Mouse (Mus musculus): ENCODE measurements around the gene Nrsn2. TPM values are rescaled to one million over a fixed set of nuclear protein-coding genes. Genes with fewer than 3 reads are reported as not detected.

Nrsn2 gene
- total and polyA plus RNA-seq, 3 experiments, result not detected

GRCm38 (mm10) chr2:152330858-152331423, 45.5 kb downstream of the Nrsn2 start:
- ATAC-seq (ENCODE audit: extremely low read depth, insufficient number of reproducible peaks, low FRiP score, poor library complexity, severe bottlenecking), result no peak
- Histone ChIP-seq H3K4me1 (ENCODE audit: insufficient read depth, low read depth, low read length) (peaks cover 75% of the 10 kb centered on the region), H3K9me3 (replicated peaks) (no peaks in the 10 kb centered on the region), H3K27me3 (ENCODE audit: insufficient read depth, low read length) (no peaks in the 10 kb centered on the region), H3K36me3 (replicated peaks) (peaks cover 53% of the 10 kb centered on the region), H3K4me3 (ENCODE audit: low read depth, low read length) (peak overlapping the region; percentile 91)
- DNase-seq (ENCODE audit: low spot score), result no peak
- TF ChIP-seq GATA2 (IDR thresholded peaks at IDR 0.05; ENCODE audit: borderline replicate concordance, low read depth, low read length) (no peak), TAL1 (conservative IDR thresholded peaks at IDR 0.05; ENCODE audit: low read depth, low read length) (no peak), POLR2AphosphoS5 (IDR thresholded peaks at IDR 0.05; ENCODE audit: insufficient replicate concordance, low read depth, low read length) (no peak), GATA1 (IDR thresholded peaks at IDR 0.05; ENCODE audit: borderline replicate concordance, low read length) (no peak), CTCF (IDR thresholded peaks at IDR 0.05; ENCODE audit: low read depth, low read length) (no peak)

DNA sequence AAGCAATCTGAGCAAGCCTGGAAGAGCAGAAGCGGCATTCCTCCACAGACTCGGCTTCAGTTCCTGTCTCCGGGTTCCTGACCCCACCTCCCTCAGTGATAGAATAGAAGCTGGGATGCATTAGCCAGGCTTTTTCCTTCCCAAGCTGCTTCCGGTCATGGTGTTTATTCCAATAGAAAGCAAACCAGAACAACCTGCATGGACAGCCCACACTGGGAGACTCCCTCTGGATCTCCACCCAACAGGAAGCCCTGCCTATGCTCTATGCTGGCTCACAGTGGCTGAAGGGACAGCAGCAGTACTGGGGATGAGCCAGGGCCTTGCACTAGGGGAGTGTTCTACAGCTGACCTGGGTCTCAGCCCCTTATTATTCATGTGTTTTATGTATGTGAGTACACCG, 48.5 kb downstream of the Nrsn2 start:
- no peaks in the 10 kb centered on the region for H3K27me3 ChIP-seq (ENCODE audit: insufficient read depth, low read length)
- H3K4me1 ChIP-seq (ENCODE audit: insufficient read depth, low read depth, low read length), result peaks cover 66% of the 10 kb centered on the region
- no peak for DNase-seq (ENCODE audit: low spot score)
- ATAC-seq (ENCODE audit: extremely low read depth, insufficient number of reproducible peaks, low FRiP score, poor library complexity, severe bottlenecking), result no peak
- no peaks in the 10 kb centered on the region for H3K9me3 ChIP-seq (replicated peaks)
- H3K36me3 ChIP-seq (replicated peaks), result peaks cover 81% of the 10 kb centered on the region
- H3K4me3 ChIP-seq (ENCODE audit: low read depth, low read length), result no peak overlapping the region
- TF ChIP-seq GATA1 (IDR thresholded peaks at IDR 0.05; ENCODE audit: borderline replicate concordance, low read length), result no peak
- TF ChIP-seq TAL1 (conservative IDR thresholded peaks at IDR 0.05; ENCODE audit: low read depth, low read length), result no peak
- TF ChIP-seq CTCF (IDR thresholded peaks at IDR 0.05; ENCODE audit: low read depth, low read length), result no peak
- TF ChIP-seq POLR2AphosphoS5 (IDR thresholded peaks at IDR 0.05; ENCODE audit: insufficient replicate concordance, low read depth, low read length), result no peak
- TF ChIP-seq GATA2 (IDR thresholded peaks at IDR 0.05; ENCODE audit: borderline replicate concordance, low read depth, low read length), result no peak

- peaks cover 94% of the 10 kb centered on the region for H3K36me3 ChIP-seq (replicated peaks)
- H3K9me3 ChIP-seq (replicated peaks), result no peaks in the 10 kb centered on the region
- no peaks in the 10 kb centered on the region for H3K27me3 ChIP-seq (ENCODE audit: insufficient read depth, low read length)
- no peak overlapping the region for H3K4me3 ChIP-seq (ENCODE audit: low read depth, low read length)
- ATAC-seq (ENCODE audit: extremely low read depth, insufficient number of reproducible peaks, low FRiP score, poor library complexity, severe bottlenecking) (no peak), DNase-seq (ENCODE audit: low spot score) (no peak)
- TF ChIP-seq GATA1 (IDR thresholded peaks at IDR 0.05; ENCODE audit: borderline replicate concordance, low read length) (no peak), TAL1 (conservative IDR thresholded peaks at IDR 0.05; ENCODE audit: low read depth, low read length) (no peak), CTCF (IDR thresholded peaks at IDR 0.05; ENCODE audit: low read depth, low read length) (no peak), POLR2AphosphoS5 (IDR thresholded peaks at IDR 0.05; ENCODE audit: insufficient replicate concordance, low read depth, low read length) (no peak), GATA2 (IDR thresholded peaks at IDR 0.05; ENCODE audit: borderline replicate concordance, low read depth, low read length) (no peak)
- peaks cover 67% of the 10 kb centered on the region for H3K4me1 ChIP-seq (ENCODE audit: insufficient read depth, low read depth, low read length)
Observed at GRCm38 (mm10) chr2:152326654-152327053, 49.8 kb downstream of the Nrsn2 start.

GRCm38 (mm10) chr2:152326157-152326556, 50.3 kb downstream of the Nrsn2 start:
- Histone ChIP-seq H3K9me3 (replicated peaks) (no peaks in the 10 kb centered on the region), H3K36me3 (replicated peaks) (peaks cover 99% of the 10 kb centered on the region), H3K4me1 (ENCODE audit: insufficient read depth, low read depth, low read length) (peaks cover 68% of the 10 kb centered on the region), H3K4me3 (ENCODE audit: low read depth, low read length) (no peak overlapping the region), H3K27me3 (ENCODE audit: insufficient read depth, low read length) (no peaks in the 10 kb centered on the region)
- DNase-seq (ENCODE audit: low spot score), result no peak
- no peak for ATAC-seq (ENCODE audit: extremely low read depth, insufficient number of reproducible peaks, low FRiP score, poor library complexity, severe bottlenecking)
- TF ChIP-seq GATA1 (IDR thresholded peaks at IDR 0.05; ENCODE audit: borderline replicate concordance, low read length) (no peak), POLR2AphosphoS5 (IDR thresholded peaks at IDR 0.05; ENCODE audit: insufficient replicate concordance, low read depth, low read length) (no peak), GATA2 (IDR thresholded peaks at IDR 0.05; ENCODE audit: borderline replicate concordance, low read depth, low read length) (no peak)

GRCm38 (mm10) chr2:152324842-152325241, 51.6 kb downstream of the Nrsn2 start:
- Histone ChIP-seq H3K36me3 (replicated peaks) (peaks cover 99% of the 10 kb centered on the region), H3K4me3 (ENCODE audit: low read depth, low read length) (no peak overlapping the region), H3K4me1 (ENCODE audit: insufficient read depth, low read depth, low read length) (peaks cover 55% of the 10 kb centered on the region), H3K27me3 (ENCODE audit: insufficient read depth, low read length) (no peaks in the 10 kb centered on the region), H3K9me3 (replicated peaks) (no peaks in the 10 kb centered on the region)
- no peak for ATAC-seq (ENCODE audit: extremely low read depth, insufficient number of reproducible peaks, low FRiP score, poor library complexity, severe bottlenecking)
- no peak for DNase-seq (ENCODE audit: low spot score)
- TF ChIP-seq GATA1 (IDR thresholded peaks at IDR 0.05; ENCODE audit: borderline replicate concordance, low read length) (no peak), CTCF (IDR thresholded peaks at IDR 0.05; ENCODE audit: low read depth, low read length) (no peak), TAL1 (conservative IDR thresholded peaks at IDR 0.05; ENCODE audit: low read depth, low read length) (no peak), GATA2 (IDR thresholded peaks at IDR 0.05; ENCODE audit: borderline replicate concordance, low read depth, low read length) (no peak), POLR2AphosphoS5 (IDR thresholded peaks at IDR 0.05; ENCODE audit: insufficient replicate concordance, low read depth, low read length) (no peak)

DNA sequence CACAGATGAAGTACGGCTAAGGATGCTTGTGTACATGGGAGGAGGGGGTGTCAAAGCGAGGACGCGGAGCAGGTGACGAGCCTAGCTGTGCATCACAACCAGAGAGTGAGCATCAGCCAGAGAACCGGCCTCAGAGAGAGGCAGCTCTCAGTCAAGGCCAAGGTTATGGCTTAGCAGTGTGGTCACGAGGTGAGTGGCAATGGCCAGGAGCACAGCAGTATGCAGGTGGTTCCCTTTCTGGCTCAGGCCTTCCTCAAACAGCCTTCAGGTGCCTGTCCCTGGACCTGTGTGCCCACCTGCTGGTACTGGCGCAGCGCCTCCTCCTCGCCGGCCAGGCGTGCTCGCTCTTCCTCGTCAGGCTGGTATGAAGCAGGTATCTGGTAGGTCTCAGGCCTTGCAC, 52.5 kb downstream of the Nrsn2 start:
- DNase-seq (ENCODE audit: low spot score), result no peak

More for the DNA sequence above, 52.5 kb downstream of the Nrsn2 start:
- no peak for TF ChIP-seq GATA2 (IDR thresholded peaks at IDR 0.05; ENCODE audit: borderline replicate concordance, low read depth, low read length)
- no peak for TF ChIP-seq POLR2AphosphoS5 (IDR thresholded peaks at IDR 0.05; ENCODE audit: insufficient replicate concordance, low read depth, low read length)
- TF ChIP-seq CTCF (IDR thresholded peaks at IDR 0.05; ENCODE audit: low read depth, low read length), result no peak
- TF ChIP-seq TAL1 (conservative IDR thresholded peaks at IDR 0.05; ENCODE audit: low read depth, low read length), result no peak
- TF ChIP-seq GATA1 (IDR thresholded peaks at IDR 0.05; ENCODE audit: borderline replicate concordance, low read length), result no peak
- 0 out of 2 replicates have a peak, but pooled peaks have one; percentile 4 for ATAC-seq (ENCODE audit: extremely low read depth, insufficient number of reproducible peaks, low FRiP score, poor library complexity, severe bottlenecking)
- Histone ChIP-seq H3K4me3 (ENCODE audit: low read depth, low read length) (no peak overlapping the region), H3K9me3 (replicated peaks) (no peaks in the 10 kb centered on the region), H3K36me3 (replicated peaks) (peaks cover 99% of the 10 kb centered on the region), H3K27me3 (ENCODE audit: insufficient read depth, low read length) (no peaks in the 10 kb centered on the region), H3K4me1 (ENCODE audit: insufficient read depth, low read depth, low read length) (peaks cover 47% of the 10 kb centered on the region)
